Mouse (Mus musculus): ENCODE measurements around the gene Cldn11.
A peak's percentile ranks its signal among the peaks of the same experiment; 100 is the strongest.

The Cldn11 gene

DNA sequence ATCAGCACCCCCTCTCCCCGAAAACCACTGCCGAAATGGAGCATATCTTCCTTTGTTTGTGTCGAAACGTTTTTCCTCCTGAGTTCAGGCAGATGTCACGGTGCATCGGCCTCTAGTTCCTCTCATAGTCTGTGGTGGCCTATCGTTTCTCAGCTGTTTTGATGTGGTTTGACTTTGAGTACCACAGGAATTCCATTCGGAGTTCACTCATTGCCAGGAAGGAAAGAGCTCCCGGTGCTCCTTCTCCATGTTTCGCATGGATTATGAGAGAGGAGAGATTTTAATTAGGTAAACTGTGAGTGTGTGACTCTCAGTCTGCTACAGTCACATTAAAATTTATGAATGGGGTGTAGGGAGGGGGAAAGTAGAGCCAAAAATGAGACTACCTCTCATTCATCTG lies 10.3 kb downstream of the Cldn11 start:
- no peak for DNase-seq (ENCODE audit: low read depth)

DNA sequence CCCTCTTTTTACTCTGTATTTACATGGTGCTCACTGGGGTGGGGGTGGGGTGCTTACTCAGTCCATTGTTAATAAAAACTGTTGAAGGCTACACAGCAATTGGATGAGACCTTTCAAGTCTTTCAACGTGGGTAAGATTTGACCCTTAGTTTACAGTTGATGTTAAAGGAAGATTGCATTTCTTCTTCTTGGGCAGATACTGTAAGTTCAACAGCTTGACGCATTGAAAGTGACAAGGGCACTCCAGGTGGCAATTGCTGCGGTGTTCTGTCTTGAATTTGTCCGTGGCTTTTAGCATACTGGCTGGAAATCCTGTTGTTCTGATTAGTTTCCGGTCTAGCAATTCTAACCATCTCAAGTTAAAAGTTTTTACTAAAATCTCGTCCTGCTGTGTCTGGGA lies 11.6 kb downstream of the Cldn11 start:
- DNase-seq (ENCODE audit: low read depth) = no peak

DNA sequence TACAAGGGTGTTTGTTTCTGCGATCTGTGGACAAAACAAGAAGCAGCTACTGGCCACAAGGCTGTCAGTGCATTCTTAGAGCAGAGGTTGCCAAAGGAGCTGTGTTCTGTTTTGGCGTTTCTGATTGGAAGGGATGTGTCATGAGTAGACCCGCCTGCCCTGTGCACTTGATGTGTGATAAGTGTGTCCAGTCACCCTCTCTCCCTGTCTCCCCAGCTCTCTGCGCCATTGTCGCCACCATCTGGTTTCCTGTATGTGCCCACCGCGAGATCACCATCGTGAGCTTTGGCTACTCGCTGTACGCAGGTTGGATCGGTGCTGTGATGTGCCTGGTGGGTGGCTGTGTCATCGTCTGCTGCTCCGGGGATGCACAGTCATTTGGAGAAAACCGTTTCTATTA lies 13.1 kb downstream of the Cldn11 start:
- peak; percentile 6 for DNase-seq (ENCODE audit: low read depth)

- no peak for DNase-seq (ENCODE audit: low read depth)
These were observed 16.1 kb downstream of the Cldn11 start for GRCm38 (mm10) chr3:31165803-31166202.

DNA sequence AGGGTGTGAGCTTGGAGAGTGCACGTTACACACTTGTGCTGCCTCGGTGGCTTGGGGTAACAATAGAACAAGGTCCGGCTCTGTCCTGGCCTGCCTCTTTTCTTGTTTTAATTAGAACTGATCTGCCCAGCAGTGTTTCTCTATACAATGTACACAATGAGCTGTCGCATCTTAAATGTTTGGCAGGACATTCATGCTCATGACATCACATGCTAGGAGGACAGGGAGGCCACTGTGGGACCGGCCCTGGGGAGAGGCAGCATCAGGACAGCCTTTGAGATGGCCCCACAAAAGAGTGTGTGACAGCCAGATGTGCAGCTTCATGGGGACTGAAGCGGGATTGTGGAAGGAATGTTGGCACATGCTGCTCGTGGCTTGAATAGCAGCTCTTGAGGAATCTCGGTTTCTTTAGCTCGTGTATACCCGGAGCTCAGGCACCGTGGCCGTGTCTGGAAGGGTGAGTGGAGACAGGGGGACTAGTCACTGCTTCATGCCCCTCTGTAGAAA lies 16.7 kb downstream of the Cldn11 start:
- DNase-seq (ENCODE audit: low read depth) = no peak

- DNase-seq (ENCODE audit: low read depth) = no peak
These were observed 40.6 kb downstream of the Cldn11 start for GRCm38 (mm10) chr3:31190342-31190741.

DNA sequence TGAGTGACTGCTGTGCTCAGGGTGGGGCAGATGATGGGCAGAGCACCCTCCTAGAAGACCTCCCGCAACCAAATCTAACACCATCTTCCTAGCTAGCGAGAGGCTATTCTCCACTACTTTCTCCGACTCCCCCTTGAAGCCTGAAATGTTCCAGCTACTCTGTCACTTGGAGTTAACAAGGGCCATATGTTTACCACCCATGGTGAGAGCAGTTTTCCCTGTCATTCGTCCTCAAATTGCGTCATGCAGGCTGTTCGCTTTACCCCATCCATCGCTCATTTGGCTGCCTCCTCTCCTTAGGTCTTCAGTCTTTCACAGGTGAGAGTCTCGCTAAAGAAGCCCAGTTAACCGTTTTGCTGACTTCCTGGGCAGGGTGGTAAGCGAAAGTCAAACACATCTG lies 41.7 kb downstream of the Cldn11 start:
- DNase-seq (ENCODE audit: low read depth) = no peak

- DNase-seq (ENCODE audit: low read depth) = no peak
These were observed 49.6 kb downstream of the Cldn11 start for GRCm38 (mm10) chr3:31199162-31199877.

DNA sequence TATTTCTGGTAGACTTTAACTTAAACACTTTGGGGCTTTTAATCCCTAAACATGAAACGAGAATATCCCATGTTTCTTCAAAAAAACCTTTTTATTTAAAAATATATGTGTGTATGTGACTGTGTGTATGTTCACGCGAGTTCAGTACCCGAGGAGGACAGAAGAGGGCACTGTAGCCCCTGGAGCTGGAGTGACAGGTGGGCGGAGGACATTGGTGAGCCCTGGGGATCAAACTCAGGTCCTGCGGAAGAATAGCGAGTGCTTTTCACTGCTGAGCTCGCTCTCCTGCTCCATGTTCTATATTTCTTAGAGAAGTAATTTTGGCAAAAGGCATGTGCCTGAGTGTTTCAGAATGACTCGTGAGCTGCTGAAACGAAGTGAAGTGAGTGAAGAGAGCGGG lies 54.2 kb downstream of the Cldn11 start:
- DNase-seq (ENCODE audit: low read depth) = no peak

GRCm38 (mm10) chr3:31205167-31205566 lies 55.4 kb downstream of the Cldn11 start:
- DNase-seq (ENCODE audit: low read depth) = no peak

GRCm38 (mm10) chr3:31208046-31208445 lies 58.3 kb downstream of the Cldn11 start:
- DNase-seq (ENCODE audit: low read depth) = no peak

DNA sequence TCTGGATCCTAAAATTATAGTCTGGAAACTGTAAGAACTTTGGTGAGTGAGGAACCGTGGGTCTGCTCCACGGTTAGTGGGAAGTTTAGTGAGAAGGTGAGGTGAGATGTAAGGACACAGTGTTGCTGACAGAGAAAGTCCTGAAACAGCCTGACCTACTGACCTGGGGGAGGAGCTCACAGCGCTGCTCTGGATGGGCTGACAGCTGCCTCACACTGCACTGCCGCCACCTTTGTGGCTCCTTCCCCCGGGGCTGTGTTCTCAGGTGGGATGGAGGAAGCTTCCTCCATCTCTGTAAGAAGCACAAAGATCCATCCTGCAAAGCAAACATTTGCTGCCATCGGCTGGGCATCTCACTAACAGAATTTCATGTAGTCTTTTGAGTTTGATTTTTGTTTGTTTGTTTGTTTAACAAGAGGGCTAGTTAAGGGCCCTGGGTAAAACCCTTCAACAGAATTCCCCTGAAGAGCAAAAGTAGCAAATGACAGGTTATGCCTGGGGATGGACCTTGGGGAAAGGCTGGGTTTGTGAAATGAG lies 58.8 kb downstream of the Cldn11 start:
- no peak for DNase-seq (ENCODE audit: low read depth)

GRCm38 (mm10) chr3:31209001-31209400 lies 59.3 kb downstream of the Cldn11 start:
- no peak for DNase-seq (ENCODE audit: low read depth)

DNA sequence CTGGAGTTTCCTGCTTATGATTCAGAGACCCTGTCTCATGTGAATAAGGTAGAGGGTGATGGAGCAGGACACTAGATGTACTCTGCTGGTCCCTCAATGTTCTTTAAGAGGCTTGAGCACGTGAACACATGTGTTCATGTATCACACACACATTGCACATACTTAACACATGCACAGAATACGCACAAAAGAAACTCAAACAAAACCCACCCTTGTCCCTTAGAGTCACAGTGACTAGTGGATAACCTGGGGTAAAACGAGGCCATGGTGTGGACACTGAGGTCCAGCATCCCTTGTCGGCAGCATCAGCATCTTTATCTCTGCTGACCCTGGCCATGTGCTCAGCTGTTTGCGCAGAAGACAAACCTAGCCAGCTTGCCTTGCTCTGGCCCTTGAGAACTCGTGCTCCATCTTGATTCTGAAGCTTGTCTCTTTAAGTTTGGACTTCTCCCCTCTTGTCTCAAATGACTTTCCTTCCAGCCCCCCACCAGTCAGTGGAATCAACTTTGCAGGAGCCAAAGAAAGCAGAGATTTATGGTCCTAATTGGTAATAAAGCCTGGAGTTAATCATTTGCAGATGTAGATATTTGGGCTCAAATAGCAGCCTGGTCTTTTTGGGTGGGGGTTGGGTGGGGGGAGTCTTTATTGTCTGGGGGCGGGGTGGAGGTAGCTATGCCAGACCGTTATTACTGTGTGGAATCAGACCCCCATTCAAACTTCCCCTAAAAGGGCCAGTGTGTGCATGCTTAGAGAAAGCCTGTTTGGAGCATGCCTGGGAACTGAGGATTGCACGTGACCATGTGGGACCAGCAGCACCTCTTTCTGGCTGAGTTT lies 62.7 kb downstream of the Cldn11 start:
- no peak for DNase-seq (ENCODE audit: low read depth)

GRCm38 (mm10) chr3:31213802-31214201 lies 64.1 kb downstream of the Cldn11 start:
- no peak for DNase-seq (ENCODE audit: low read depth)

Data from 416B (cell line).